Mouse (Mus musculus) liver, adult 2 months (tissue): ENCODE measurements around the gene Olfr616.

Source experiments
- CTCF ChIP-seq: fragments of 200-500 bp; IDR thresholded peaks from 2 replicates; pipeline ENCODE4 v1.5.1; 2011; ENCODE audit warnings: low read depth, low read length, control low read depth
- POLR2A ChIP-seq: fragments of 200-500 bp; IDR thresholded peaks from 2 replicates; pipeline ENCODE4 v1.6.1; 2011; ENCODE audit warnings: low read length, control low read depth; ENCODE audit not compliant: insufficient read depth; ENCODE audit errors: extremely low read depth

DNA sequence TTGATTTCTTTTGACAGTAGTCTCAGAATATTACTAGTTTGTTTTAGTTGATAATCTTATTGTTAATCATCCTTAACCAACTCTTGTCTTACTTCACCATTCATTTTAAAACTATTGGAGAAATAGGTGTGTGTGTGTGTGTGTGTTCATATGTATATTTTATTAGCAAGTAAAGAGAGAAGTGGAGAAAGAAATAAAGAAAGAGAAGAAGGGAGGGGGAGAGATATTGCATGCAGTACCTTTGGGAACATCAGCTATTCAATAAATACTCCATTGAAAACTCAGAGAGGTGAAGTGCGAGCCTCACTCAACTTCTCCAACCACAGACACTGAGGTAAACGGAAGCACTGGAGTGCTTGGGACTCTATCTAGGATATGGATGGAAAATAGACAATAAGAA, 13.2 kb downstream of the Olfr616 start, which contains the start of gene Olfr615:
- TF ChIP-seq POLR2A: no peak
- no peak for TF ChIP-seq CTCF
